Mouse (Mus musculus): ENCODE results near the gene Gm12184. TPM values are rescaled to one million over a fixed set of nuclear protein-coding genes. Genes with fewer than 3 reads are reported as not detected.
"Not testable (repeated sequence)": the region's sequence is repeated elsewhere in the genome, so short reads cannot be mapped to it uniquely, and the experiment has no call there.

Gene Gm12184
- polyA plus RNA-seq, 1 experiment from 2014 or later, result 1.8 TPM

DNA sequence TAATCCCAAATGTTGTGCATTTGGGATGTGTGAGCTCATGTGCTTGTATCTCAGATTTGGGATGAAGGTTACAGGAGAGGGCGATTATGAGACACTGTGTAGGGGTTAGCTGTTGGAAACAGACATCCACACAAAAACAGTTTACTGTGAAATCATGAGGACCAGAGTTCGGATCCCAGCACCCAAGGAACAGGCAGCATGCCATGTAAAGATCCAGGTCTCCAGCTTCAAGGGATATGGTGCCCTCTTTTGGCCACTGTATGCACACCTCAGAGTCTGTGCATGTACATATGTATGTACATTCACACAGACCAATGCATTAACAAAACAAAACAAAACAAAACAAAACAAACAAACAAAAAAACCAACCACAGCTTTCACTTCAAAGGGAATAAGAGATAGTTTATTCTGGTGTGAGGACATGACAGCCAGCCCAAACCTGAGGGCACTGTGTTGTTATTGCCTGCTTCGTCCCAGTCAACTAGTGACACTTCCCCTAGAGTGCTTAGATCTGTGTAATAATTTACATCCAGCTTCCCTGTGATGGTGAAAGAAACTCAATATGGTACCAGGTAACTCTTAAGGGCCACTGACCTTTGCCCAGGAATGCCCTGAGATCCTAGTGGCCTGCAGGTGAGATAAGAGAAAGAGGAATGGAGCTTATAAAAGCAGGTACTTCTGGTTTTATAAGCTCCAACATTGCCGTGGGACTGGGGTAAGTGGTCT is 25.0 kb upstream of the Gm12184 start:
- Histone ChIP-seq H3K27me3 (ENCODE audit: control insufficient read depth, insufficient read depth, low read depth, low read length) (no peaks in the 10 kb centered on the region), H3K4me3 (ENCODE audit: low read depth, low read length) (no peak overlapping the region), H3K4me1 (ENCODE audit: control insufficient read depth, insufficient read depth, low read length) (peaks cover 21% of the 10 kb centered on the region), H3K36me3 (ENCODE audit: control insufficient read depth, insufficient read depth, low read length) (no peaks in the 10 kb centered on the region), H3K4me2 (ENCODE audit: low read length) (no peak overlapping the region), H3K9me3 (replicated peaks; ENCODE audit: control insufficient read depth, low read length, poor library complexity, severe bottlenecking) (no peaks in the 10 kb centered on the region), H3K9ac (ENCODE audit: low read depth, low read length) (no peak overlapping the region), H3K27ac (ENCODE audit: low read length) (no peak overlapping the region)
- no peak for ATAC-seq
- WGBS, result 83% methylated on average over 4 of the region's 4 CpGs

GRCm38 (mm10) chr11:48850240-48850639 is 23.8 kb upstream of the Gm12184 start:
- Histone ChIP-seq H3K4me3 (ENCODE audit: low read depth, low read length) (no peak overlapping the region), H3K4me2 (ENCODE audit: low read length) (no peak overlapping the region), H3K9ac (ENCODE audit: low read depth, low read length) (no peak overlapping the region), H3K36me3 (ENCODE audit: control insufficient read depth, insufficient read depth, low read length) (no peaks in the 10 kb centered on the region), H3K4me1 (ENCODE audit: control insufficient read depth, insufficient read depth, low read length) (peaks cover 21% of the 10 kb centered on the region), H3K27ac (ENCODE audit: low read length) (no peak overlapping the region), H3K9me3 (replicated peaks; ENCODE audit: control insufficient read depth, low read length, poor library complexity, severe bottlenecking) (no peaks in the 10 kb centered on the region), H3K27me3 (ENCODE audit: control insufficient read depth, insufficient read depth, low read depth, low read length) (no peaks in the 10 kb centered on the region)
- ATAC-seq, result no peak
- 60% methylated on average over 2 of the region's 2 CpGs for WGBS

DNA sequence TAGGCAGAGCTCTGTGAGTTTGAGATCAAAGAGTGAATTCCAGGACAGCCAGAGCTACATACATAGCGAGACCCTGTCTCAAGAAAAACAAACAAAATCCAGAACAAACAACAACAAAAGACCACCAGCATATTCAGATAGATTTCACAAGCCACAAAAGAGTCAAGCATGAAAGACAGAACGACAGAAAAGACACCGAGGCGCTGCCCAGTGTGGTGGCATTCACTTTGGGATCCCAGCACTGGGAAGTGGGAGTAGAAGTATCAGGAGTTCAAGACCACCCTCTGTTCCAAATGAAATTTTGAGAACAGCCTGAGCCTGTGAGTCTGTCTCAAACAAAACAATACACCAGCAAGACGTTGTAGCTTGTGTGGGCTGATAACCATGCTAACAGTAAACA is 20.4 kb upstream of the Gm12184 start:
- Histone ChIP-seq H3K4me2 (ENCODE audit: low read length) (no peak overlapping the region), H3K27ac (ENCODE audit: low read length) (no peak overlapping the region), H3K36me3 (ENCODE audit: control insufficient read depth, insufficient read depth, low read length) (no peaks in the 10 kb centered on the region), H3K4me3 (ENCODE audit: low read depth, low read length) (no peak overlapping the region), H3K4me1 (ENCODE audit: control insufficient read depth, insufficient read depth, low read length) (no peaks in the 10 kb centered on the region), H3K27me3 (ENCODE audit: control insufficient read depth, insufficient read depth, low read depth, low read length) (no peaks in the 10 kb centered on the region), H3K9me3 (replicated peaks; ENCODE audit: control insufficient read depth, low read length, poor library complexity, severe bottlenecking) (no peaks in the 10 kb centered on the region), H3K9ac (ENCODE audit: low read depth, low read length) (no peak overlapping the region)
- no peak for ATAC-seq
- 65% methylated on average over 5 of the region's 5 CpGs for WGBS

- not testable (repeated sequence) for H3K4me3 ChIP-seq (ENCODE audit: low read depth, low read length); H3K4me2 ChIP-seq (ENCODE audit: low read length); H3K4me1 ChIP-seq (ENCODE audit: control insufficient read depth, insufficient read depth, low read length); H3K9ac ChIP-seq (ENCODE audit: low read depth, low read length); H3K27ac ChIP-seq (ENCODE audit: low read length); H3K27me3 ChIP-seq (ENCODE audit: control insufficient read depth, insufficient read depth, low read depth, low read length); H3K36me3 ChIP-seq (ENCODE audit: control insufficient read depth, insufficient read depth, low read length); ATAC-seq; H3K9me3 ChIP-seq (replicated peaks; ENCODE audit: control insufficient read depth, low read length, poor library complexity, severe bottlenecking)
- 78% methylated on average over 2 of the region's 2 CpGs for WGBS
These were observed 19.9 kb upstream of the Gm12184 start for GRCm38 (mm10) chr11:48846362-48846761.

DNA sequence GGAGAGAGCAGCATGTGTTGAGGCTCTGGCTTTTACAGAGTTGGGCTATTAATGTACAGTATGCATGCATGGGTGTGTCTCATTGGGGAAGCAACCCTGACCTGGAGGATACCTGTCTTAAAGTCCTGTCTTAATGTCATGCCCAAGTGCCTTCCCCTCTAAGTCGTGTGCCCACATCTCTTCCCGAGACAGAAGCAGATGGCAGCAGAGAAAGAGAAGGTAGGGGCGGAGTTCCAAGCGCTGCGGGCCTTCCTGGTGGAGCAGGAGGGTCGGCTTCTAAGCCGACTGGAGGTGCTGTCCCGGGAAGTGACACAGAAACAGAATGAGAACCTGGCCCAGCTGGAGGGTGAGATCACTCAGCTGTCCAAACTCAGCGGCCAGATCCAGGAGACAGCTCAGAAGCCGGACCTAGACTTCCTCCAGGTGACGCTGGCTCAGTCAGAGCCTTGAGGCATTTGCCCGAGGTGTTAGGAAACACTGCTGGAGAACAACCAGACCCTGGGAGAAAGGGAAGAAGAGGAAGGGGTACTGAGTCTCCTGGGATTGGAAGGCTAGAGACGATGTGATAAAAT is 18.9 kb upstream of the Gm12184 start:
- no peaks in the 10 kb centered on the region for H3K4me1 ChIP-seq (ENCODE audit: control insufficient read depth, insufficient read depth, low read length)
- no peaks in the 10 kb centered on the region for H3K27me3 ChIP-seq (ENCODE audit: control insufficient read depth, insufficient read depth, low read depth, low read length)
- no peak overlapping the region for H3K4me3 ChIP-seq (ENCODE audit: low read depth, low read length)
- no peak overlapping the region for H3K4me2 ChIP-seq (ENCODE audit: low read length)
- H3K27ac ChIP-seq (ENCODE audit: low read length), result no peak overlapping the region
- WGBS, result 45% methylated on average over 13 of the region's 13 CpGs
- H3K36me3 ChIP-seq (ENCODE audit: control insufficient read depth, insufficient read depth, low read length), result no peaks in the 10 kb centered on the region
- H3K9ac ChIP-seq (ENCODE audit: low read depth, low read length), result no peak overlapping the region
- no peak for ATAC-seq
- H3K9me3 ChIP-seq (replicated peaks; ENCODE audit: control insufficient read depth, low read length, poor library complexity, severe bottlenecking), result no peaks in the 10 kb centered on the region

DNA sequence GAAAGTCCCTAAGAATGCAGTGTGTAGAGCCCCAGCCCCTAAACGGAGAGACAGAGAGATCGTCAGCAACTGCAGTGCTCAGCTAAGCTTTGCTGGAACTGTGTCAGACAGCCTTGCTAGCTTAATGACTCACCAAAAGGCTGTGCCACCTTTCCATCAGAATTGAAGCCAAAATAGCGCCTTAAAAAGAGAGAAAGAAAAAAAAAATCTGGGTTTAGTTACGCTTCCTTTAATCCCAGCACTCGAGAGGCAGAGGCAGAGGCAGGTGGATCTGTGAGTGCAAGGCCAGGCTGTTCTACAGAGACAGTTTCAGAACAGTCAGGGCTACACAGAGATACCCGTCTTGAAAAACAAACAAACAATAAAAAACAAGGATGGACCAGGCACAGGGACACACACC is 17.9 kb upstream of the Gm12184 start:
- Histone ChIP-seq H3K36me3 (ENCODE audit: control insufficient read depth, insufficient read depth, low read length) (no peaks in the 10 kb centered on the region), H3K9me3 (replicated peaks; ENCODE audit: control insufficient read depth, low read length, poor library complexity, severe bottlenecking) (no peaks in the 10 kb centered on the region), H3K27ac (ENCODE audit: low read length) (no peak overlapping the region), H3K9ac (ENCODE audit: low read depth, low read length) (no peak overlapping the region), H3K4me3 (ENCODE audit: low read depth, low read length) (no peak overlapping the region), H3K4me1 (ENCODE audit: control insufficient read depth, insufficient read depth, low read length) (no peaks in the 10 kb centered on the region), H3K27me3 (ENCODE audit: control insufficient read depth, insufficient read depth, low read depth, low read length) (no peaks in the 10 kb centered on the region), H3K4me2 (ENCODE audit: low read length) (no peak overlapping the region)
- ATAC-seq, result no peak
- WGBS, result 54% methylated on average over 6 of the region's 6 CpGs

DNA sequence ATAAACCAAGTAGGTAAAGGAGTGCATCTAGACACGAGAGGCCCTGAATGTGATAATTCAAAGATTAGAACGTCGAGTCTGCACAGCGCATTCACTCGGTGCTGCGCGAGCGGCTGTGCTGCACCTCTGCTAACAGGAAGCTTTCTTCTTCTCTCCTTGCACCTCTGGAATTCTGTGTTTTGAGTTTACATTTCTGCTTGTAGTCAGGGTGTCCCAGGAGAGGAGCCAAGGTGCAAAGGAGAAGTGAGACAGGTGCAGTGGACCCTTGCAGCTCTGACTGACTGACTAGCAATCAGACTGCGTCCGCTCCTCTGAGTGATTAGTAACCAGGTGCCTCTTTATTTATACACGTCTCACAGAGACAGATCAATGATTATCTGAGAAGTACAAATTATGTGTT is 16.7 kb upstream of the Gm12184 start:
- no peak for ATAC-seq
- 84% methylated on average over 11 of the region's 11 CpGs for whole genome bisulfite sequencing
- Histone ChIP-seq H3K36me3 (ENCODE audit: control insufficient read depth, insufficient read depth, low read length) (no peaks in the 10 kb centered on the region), H3K27ac (ENCODE audit: low read length) (no peak overlapping the region), H3K9ac (ENCODE audit: low read depth, low read length) (no peak overlapping the region), H3K4me1 (ENCODE audit: control insufficient read depth, insufficient read depth, low read length) (peaks cover 5% of the 10 kb centered on the region), H3K4me2 (ENCODE audit: low read length) (no peak overlapping the region), H3K27me3 (ENCODE audit: control insufficient read depth, insufficient read depth, low read depth, low read length) (no peaks in the 10 kb centered on the region), H3K9me3 (replicated peaks; ENCODE audit: control insufficient read depth, low read length, poor library complexity, severe bottlenecking) (no peaks in the 10 kb centered on the region), H3K4me3 (ENCODE audit: low read depth, low read length) (no peak overlapping the region)

DNA sequence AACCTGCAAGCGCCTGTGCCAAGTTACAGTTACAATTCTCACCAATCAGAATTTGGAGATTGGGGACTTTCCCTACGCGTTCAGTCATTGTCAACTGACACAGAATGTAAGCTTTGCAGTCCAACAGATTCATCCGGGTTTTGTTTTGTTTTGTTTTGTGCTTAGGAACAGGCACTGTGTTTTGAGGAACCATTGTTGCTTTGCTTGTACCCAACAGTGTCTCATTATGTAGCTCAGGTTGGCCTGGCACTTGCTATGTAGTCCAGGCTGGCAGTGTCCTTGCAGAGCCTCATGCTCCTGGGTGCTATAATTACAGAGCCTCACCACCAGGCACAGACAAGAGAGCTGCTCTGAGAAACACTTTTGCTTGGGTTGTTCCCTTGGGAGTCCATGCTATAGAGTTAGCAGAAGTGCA is 15.9 kb upstream of the Gm12184 start:
- ATAC-seq, result no peak
- Histone ChIP-seq H3K4me2 (ENCODE audit: low read length) (no peak overlapping the region), H3K36me3 (ENCODE audit: control insufficient read depth, insufficient read depth, low read length) (no peaks in the 10 kb centered on the region), H3K4me3 (ENCODE audit: low read depth, low read length) (no peak overlapping the region), H3K9me3 (replicated peaks; ENCODE audit: control insufficient read depth, low read length, poor library complexity, severe bottlenecking) (no peaks in the 10 kb centered on the region), H3K4me1 (ENCODE audit: control insufficient read depth, insufficient read depth, low read length) (peaks cover 5% of the 10 kb centered on the region), H3K9ac (ENCODE audit: low read depth, low read length) (no peak overlapping the region), H3K27me3 (ENCODE audit: control insufficient read depth, insufficient read depth, low read depth, low read length) (no peaks in the 10 kb centered on the region), H3K27ac (ENCODE audit: low read length) (no peak overlapping the region)
- WGBS, result 82% methylated on average over 4 of the region's 4 CpGs

DNA sequence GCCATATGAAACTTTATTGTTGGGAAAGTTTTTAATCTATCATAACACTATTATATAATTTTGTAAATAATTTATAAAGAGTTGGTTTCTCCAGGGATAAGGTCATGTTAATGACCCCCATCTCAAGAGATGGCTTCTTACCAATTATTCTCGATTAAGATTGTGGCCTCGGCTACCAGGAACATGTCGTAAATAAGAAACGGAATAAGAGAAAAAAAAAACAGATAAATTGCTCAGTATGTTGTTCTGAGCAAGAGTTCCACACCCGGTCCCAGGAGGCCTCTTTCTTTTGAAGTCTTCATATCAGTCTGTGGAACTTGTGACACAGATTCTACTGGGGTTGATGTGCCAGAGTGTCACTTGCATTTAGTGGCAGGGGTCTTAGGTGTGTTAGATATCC is 14.8 kb upstream of the Gm12184 start:
- ATAC-seq, result no peak
- no peak overlapping the region for H3K27ac ChIP-seq (ENCODE audit: low read length)
- no peaks in the 10 kb centered on the region for H3K9me3 ChIP-seq (replicated peaks; ENCODE audit: control insufficient read depth, low read length, poor library complexity, severe bottlenecking)
- H3K9ac ChIP-seq (ENCODE audit: low read depth, low read length), result no peak overlapping the region
- no peak overlapping the region for H3K4me2 ChIP-seq (ENCODE audit: low read length)
- no peaks in the 10 kb centered on the region; the same call in 1 of the 2 replicates for H3K27me3 ChIP-seq (ENCODE audit: control insufficient read depth, insufficient read depth, low read depth, low read length)
- H3K36me3 ChIP-seq (ENCODE audit: control insufficient read depth, insufficient read depth, low read length), result no peaks in the 10 kb centered on the region
- H3K4me1 ChIP-seq (ENCODE audit: control insufficient read depth, insufficient read depth, low read length), result peaks cover 9% of the 10 kb centered on the region
- no peak overlapping the region for H3K4me3 ChIP-seq (ENCODE audit: low read depth, low read length)
- WGBS, result 92% methylated on average over 5 of the region's 5 CpGs
